Mouse (Mus musculus) mouse trophoblast stem cell (cell line): Measurements from ENCODE around the gene Npr1.

ENCODE experiments used
- in situ Hi-C, 2 experiments: fragments of 300-500 bp; cut with MseI, MboI; formaldehyde crosslinking; loops; 2 replicates in 1 of 2; 3 replicates in 1 of 2; pipeline ENCODE4 v1.15.1; 2025

The Npr1 gene

DNA sequence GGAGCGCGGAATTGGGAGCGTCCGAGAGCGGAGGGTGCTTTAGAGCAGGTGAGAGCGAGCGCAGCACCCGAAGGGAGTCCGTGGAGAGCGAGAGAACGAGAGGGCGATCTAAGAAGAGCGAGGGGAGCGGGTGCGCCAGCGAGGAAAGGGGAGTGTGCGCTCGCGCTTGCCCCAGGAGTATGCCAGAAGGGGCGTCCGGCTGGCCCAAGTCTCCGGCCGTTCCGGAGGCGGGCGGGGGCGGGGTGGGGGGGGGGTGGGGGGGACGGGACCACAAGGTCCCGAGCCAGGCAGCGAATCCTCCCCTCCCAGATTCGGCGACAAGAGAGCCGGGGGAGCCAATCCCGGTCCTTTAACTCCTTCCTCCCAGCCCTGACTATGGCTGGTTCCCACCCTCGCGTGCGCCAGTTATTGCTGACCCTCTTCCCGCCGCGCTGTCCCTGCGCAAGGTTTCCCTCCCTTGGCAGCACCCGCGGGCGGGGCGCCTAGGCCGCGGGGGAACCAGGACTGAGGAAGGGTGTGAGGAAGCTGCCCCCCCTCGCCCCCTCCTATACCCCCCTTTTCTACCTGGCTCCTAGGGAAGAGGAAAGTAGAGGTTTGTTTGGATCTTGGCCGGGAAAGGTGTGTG is at the start of gene Npr1:
Gene Npr1, minus strand, starts transcription at position 181 of the 625 bp plus-strand sequence.
- in situ Hi-C loops: loop anchor here (5.0 kb wide), 2 partner anchors 48 to 53 kb away; no protein-coding TSS in a partner anchor

DNA sequence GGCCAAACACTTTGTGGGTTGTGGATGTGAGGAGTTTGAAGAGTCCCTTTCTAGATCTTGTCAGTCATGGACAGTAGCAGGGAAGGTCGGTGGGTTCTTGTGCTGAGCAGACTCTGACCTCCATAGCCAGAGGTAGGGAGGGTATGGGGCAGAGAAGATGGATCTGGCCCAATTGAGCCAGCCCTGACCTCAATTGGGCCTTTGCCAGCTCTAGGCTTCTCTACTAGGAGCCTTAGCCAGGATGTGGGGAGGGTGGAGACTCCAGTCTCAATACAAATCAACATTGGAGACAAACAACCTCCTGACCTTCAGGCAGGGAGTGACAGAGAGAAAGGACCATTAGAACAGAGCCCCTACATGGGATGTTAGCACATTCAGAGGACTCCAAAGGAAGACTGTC is 49.6 kb upstream of the Npr1 start:
- in situ Hi-C loops: loop anchor here in 1 of 2 experiments (10.0 kb wide), 1 partner anchor 110 kb away; no protein-coding TSS in a partner anchor

DNA sequence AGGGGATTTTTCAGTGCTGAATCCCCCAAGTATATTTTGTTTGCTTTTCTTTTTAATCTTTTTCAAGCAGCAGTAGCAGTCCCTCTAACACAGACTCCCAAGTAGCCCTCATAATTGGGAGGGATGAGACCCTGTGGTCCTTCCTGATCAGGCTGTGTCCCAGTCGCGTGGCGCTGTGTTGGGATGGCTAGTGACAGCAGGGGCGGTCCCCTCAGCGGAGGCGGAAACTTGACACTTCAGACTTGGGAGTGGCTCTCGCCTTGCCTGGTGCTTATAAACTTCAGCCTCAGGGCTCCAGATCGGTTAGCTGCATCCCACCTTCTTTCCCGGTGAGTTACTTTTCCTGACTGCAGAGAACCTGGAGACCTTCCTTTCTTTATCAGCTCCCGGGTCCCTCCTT is 49.0 kb upstream of the Npr1 start:
- in situ Hi-C loops: loop anchor here in 1 of 2 experiments (10.0 kb wide), 1 partner anchor 110 kb away; no protein-coding TSS in a partner anchor

DNA sequence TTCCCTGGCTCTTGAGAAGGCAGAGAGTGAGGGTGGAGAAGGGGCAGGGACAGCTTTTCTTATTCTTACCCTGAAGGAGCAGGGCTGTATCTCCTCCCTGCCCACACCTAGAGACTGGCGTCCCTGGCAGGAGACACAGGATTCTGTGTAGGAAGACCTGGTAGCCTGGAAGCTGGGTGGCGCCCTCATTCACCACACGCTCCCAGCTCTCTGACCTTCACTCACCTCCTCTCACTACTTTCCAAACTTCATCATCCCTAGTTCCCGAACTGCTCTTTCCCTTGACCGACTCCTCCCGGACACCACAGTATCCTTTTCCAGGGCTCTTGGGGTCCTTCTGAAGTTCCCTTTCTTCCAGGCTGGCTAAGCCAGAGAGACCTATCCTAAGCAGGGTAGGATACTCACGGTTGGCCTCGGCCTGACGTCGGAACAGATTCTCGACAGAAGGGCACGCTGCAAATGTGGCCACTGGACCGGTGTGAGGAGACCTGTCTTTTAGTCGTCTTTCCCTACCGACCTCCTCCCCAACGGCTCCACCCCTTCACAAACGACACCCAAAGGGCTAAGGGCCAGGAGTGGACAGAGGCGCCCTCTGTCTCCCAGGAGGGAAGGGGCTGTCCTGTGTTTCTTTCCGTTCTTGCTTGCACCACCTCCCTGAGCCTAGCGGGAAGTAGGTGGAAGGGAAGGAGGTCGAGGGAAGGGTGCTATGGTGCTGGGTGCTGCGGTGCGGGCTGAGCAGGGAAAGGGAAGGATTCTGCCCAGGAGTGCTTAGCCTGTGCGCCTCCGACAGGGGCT is 48.3 kb upstream of the Npr1 start, which contains the start of the genes S100a1 and S100a13:
Gene S100a1, minus strand, starts transcription at position 597 of the 795 bp plus-strand sequence.
Gene S100a13, plus strand, starts transcription at position 640 of the 795 bp plus-strand sequence.
- in situ Hi-C loops: loop anchor here in 1 of 2 experiments (10.0 kb wide), 1 partner anchor 111 kb away; no protein-coding TSS in a partner anchor

DNA sequence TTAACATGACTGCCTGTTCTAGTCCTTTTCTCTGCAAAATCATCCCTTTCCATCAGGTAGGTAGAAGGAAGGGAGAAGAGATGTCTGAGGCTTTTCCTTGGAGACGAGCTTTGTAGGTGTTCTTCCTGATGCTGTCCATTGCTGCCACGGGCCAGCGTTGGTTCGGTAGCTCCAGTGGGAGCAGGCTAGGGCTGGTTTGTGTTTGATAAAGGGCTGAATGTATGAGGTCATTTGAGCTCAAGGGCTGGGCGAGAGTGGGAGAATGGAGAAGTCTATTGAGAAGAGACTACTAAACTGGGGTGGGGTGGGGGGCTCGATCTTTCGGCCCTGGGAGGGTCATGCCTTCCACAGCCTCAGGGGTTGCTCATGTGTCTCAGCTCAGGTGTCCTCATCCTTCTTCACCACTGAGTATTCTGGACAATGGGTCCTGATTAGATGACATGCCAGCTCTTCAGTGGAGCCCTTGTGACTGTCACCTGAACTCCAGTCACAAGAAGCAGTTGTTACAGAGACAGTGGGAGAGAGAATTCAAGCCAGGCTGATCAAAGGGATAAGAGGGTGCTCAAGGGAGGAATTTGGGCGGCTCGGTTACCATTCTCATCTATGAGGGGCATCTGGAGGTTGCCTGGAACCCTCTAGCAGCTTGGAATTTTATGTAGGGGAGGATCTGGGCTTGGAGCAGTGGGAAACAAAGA is 47.4 kb upstream of the Npr1 start:
- in situ Hi-C loops: loop anchor here in 1 of 2 experiments (10.0 kb wide), 1 partner anchor 112 kb away; no protein-coding TSS in a partner anchor

DNA sequence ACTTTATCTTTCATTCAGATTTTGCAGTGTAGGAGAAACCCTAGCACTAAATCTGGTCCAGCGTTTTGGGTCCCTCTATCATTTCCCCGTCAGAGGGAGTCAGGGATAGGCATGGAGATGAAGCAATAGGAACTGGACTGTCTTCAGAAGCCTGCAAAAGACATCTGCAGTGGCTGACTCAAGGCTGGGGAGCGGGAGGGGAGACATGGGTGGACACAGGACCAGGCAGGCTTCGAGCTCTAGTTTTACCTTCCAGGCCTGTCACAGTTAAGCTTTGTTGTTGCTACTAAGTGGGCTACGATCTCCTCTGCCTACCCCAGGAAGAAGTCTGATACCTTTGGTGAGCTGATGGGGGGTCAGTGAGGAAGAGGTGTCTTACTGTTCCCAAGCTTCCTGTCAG is 46.6 kb upstream of the Npr1 start:
- in situ Hi-C loops: loop anchor here in 1 of 2 experiments (10.0 kb wide), 1 partner anchor 113 kb away; no protein-coding TSS in a partner anchor

DNA sequence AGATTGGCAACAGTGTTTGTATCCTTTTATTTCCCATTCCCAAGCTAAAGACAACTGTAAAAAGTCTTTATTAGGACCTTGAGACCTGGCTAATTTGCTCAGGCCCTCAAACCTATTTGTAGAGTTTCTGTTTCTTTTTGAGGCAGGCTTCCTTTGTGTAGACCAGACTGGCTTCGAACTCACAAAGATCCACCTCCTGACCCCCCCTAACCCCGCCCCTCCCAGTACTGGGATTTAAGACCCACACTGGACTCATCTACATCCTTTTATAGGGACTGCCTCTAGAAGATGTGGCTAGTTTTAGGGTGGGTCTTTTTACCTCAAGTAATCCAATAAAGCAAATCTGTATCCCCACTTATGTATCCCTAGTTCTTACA is 44.1 kb upstream of the Npr1 start:
- in situ Hi-C loops: loop anchor here in 1 of 2 experiments (10.0 kb wide), 1 partner anchor 115 kb away; no protein-coding TSS in a partner anchor

DNA sequence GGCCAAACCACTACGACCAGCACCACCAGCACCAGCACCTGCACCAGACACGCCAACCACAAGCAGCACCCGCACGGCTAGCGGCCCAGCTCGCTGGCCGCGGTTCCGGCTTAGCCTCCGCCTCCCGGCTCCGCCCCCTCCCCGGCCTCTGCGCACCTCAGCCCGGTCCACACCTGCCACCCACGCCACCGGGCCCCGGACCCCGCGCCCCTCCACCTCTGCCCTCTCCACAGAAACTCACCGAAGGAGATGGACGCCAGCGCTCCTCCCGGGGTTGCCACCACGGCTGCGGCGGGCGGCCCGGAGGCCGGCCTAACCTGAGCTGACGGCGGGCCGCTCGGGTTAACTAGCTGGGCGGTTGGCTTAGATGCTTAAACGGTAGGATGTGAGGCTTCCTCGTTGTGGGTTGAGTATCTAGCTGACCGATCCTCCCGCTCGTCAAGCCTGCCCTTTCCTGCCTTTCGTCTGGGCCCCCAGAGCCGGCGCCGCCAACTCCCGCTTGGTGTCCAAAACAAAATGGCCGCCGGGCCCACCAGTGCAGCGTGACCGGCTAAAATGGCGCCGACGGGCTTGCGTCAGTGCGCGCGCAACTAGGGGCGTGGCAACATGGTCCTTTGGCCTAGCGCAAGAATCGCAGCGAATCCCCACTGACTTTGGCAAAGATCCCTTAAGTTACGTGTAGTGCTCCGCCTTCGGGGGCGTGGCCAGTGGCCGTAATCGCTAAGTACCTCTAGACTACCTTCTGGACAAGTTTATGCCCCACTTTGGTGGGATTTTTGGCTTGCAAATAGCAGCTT is 43.5 kb upstream of the Npr1 start, which contains the start of gene Chtop:
Gene Chtop, minus strand, starts transcription at position 549 of the 797 bp plus-strand sequence.
- in situ Hi-C loops: no loop called here

DNA sequence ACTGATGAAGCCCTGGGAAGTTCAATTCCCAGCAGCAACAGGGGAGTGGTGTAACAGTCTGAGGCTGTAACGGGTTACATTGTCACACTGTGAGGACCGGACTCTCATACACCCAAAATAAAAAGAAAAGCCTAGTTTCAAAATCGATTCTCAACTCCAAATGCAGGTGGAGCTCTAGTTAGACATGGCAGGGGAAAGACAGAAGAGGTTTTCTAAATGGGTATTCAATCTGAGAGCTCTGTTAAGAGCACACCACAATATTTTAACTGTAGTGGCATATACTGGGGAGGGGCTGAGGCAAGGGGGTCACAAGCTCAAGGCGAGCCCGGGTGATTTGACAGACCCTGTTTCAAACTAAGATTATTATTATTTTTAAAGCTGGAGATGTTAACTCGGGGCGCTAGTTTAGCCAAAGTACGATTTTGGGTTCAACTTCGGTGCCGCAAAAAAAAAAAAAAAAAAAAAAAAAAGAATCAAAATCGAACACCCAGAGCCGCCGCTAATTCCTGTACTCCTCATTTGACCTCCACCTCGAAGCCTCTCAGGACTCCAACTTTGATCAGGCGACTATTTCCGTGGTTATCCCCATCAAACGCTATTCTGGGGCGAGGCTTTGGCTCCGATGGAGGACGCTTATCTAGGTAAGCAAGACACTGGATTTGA is 42.8 kb upstream of the Npr1 start:
- in situ Hi-C loops: no loop called here

DNA sequence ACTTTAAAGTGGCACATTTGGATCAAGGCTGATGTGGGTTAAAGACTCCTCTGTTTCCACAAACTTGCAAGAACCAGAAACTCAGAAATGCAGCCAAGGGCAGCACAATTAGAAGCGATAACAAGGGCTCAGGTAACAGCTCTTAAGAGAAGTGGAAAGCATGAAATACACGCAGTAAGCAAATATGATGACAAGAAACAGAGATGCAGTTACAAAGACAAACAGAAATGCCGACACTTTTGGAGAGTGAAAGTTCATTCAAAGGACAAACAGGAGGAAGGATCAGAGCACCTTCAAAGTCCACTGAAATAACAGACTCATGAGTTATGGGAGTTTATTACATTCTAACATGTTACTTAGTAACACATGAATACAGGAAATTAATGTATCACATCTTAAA is 40.7 kb upstream of the Npr1 start:
- in situ Hi-C loops: no loop called here

DNA sequence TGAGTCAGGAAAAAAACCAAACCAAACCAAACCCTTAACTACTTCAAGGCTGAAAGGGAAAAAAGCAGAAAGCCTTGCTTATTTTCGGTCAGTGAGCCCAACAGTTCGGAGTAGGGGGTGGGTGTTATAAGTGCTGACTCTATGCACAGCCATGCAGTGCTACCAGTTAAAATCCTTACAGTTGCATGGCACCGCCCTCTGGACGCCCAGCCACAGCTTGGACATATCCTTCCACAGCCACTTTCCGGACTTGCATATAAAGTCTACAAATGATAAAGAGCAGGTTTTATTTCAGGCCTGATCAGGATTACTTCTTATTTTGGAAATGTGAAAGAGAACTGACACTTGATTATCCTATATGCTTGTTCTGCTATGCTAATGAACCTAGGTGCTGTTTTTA is 39.5 kb upstream of the Npr1 start:
- in situ Hi-C loops: no loop called here

DNA sequence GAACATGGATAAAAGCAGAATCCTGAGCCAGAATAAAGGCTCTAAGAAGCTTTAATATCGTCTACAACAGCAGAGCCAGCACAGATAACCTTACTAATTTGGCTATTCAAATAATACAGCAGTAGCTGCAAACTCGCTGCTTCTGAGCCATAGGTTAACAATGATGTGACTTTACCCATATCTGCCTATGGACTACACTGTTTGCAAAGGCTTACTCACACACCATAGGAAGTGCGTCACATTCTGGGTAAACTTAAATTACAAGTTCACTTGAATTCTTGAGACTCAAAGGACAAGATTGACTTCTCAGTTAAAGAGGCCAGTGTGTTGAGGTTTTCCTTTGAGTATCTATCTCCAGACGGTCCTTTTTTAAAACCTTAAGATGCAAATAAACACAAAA is 37.8 kb upstream of the Npr1 start:
- in situ Hi-C loops: no loop called here

DNA sequence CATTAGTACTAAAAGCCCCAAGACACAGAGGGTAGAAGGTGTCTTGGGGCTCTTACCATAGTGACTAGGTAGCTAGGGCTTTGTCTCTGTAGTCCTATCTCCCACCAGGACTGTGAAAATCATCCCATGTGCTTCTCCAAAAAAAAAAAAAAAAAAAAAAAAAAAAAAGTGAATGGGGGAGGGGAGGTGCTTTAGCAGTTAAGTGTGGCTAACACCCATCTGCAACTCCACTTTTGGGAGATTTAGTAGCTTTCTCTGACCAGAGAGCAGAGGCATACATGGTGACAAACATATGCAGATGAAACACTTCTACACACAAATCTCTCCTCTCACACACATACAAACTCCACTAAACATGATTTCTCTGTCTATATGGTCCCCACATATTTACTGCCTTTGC is 31.9 kb upstream of the Npr1 start:
- in situ Hi-C loops: no loop called here

DNA sequence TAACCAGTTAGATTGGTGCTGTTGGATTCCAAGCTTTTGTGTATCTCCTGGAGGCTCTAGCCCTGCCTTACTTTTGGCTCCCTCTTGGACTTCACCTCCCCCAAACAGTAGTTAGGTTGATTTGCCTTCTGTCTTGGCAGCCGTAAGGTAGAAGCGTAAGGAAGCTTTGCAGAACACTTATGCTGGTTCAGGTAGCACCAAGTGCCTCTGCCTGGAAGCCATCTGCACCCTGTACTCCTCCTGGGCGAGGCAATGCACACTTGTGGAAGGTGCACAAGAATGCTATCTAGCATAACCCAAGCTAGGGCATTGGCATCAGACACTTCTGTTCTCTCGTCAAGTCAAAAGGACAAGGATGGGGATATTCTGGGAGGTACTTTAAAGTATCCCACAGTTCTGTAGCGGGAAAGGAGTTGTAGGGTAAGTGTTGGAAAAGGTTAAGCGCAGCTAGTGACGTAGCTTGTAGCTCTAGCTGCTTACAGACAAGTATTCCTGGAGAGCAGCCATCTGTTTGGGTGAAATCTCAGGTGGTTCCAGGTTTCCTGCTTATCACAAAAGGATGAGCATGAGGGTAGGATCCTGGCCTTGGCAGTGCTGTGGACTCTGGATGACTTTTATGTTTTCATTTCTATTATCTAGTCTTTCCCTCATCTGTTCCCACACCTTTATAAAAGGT is 30.3 kb upstream of the Npr1 start:
- in situ Hi-C loops: no loop called here

DNA sequence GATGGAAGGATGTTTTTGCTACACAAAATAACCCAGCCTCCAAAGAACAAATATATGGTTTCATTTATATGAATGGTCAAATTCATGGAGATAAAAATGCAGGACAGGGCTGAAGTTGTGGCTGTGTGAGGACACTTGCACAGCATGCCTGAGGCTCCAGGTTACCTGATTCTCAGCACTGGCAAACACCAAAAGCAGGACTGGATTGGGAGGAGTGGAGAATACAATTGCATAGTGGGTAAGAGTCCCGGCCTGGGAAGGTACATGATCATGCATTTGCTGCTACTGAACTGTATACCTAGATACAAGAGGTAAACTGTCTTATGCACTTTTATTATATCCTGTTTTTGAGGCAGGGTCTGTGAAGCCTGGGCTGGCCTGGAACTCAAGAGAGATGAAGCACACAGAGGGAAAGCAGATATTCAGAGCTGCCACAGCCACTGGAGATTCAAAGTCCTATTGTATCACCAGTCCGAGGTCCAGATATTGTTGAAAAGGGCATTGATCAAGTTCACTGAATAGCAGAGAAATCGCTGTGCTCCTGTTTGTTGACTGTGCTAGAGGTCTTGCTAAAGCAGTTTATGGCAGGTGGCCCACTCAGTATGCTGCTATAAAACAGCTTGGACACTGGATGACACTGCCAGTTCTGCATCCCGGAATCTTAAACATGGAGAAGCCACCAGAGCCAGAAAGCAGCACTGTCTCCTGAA is 28.3 kb upstream of the Npr1 start:
- in situ Hi-C loops: no loop called here

DNA sequence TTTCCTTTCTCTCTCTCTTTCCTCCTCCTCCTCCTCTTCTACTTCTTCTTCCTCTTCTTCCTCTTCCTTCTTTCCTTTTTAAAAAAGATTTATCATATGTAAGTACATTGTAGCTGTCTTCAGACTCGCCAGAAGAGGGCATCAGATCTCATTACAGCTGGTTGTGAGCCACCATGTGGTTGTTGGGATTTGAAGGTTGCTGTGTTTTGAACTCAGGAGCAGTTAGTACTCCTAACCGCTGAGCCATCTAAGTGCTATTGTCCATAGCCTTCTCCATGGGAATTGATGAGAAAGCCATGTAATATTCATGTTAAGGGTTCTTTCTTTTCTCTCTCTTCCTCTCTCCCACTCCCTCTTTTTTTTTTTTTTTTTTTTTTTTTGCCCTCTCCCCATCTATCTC is 25.7 kb upstream of the Npr1 start:
- in situ Hi-C loops: no loop called here

DNA sequence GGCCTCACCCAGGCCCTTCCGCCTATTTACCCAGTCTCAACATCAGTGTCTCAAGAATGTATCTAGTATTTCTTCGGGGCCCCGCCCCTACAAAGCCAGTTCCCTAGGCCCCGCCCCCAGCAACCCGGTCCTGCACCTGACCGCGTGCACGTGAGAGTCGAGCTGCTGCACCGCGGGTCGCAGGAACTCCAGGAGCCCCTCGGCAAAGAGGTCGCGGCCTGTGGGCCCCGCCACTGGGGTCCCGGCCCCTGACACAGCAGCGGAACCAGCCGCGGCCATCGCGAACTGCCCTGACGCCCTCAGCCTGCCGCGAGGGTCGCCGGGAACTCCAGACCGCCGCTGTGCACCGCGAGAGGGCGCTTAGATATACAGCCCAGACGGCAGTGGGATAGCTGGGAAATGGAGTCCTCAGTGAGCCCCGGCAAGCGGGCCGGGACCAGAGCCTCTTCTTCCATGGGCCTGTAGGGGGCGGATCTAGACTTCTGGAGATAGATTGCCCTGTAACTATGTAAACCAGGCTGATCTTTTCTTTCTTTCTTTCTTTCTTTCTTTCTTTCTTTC is 25.1 kb upstream of the Npr1 start, which contains the start of gene Snapin:
Gene Snapin, minus strand, starts transcription at position 338 of the 561 bp plus-strand sequence.
- in situ Hi-C loops: no loop called here

DNA sequence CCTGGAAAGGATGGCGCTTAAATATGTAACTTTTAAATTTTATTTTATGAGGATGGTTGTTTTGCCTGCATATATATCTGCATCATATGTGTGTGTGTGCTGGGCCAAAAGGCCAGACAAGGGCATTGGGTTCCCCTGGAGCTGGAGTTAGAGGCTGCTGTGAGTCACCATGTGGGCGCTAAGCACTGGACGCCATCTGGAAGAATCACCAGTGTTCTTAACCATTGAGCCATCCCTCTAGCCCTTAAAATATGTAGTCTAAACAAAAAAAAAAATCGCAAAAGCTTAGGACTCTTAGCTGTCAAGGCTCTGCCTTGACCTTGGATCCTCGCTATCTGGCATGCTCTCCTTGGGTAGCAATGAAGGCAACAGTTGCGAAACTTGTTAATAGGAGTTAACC is 22.9 kb upstream of the Npr1 start:
- in situ Hi-C loops: no loop called here

DNA sequence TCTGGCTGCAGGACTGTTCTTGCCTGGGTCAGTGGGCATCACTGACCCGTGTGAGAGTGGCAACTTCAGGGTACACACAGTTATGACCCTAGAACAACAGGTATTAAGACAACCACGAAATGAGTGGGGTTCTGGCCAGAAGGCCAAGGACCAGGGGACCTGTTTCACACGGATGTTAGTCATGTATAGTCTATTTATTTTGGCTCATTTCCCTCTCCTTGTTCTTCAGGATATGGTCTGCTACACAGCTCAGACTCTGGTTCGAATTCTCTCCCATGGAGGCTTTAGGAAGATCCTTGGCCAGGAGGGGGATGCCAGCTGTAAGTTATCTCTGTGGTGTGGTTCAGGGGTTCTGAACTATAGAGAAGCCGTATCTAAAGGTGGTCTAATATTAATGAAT is 21.3 kb upstream of the Npr1 start:
- in situ Hi-C loops: no loop called here
